Mouse (Mus musculus): ENCODE data around the gene Trub2.

DNA sequence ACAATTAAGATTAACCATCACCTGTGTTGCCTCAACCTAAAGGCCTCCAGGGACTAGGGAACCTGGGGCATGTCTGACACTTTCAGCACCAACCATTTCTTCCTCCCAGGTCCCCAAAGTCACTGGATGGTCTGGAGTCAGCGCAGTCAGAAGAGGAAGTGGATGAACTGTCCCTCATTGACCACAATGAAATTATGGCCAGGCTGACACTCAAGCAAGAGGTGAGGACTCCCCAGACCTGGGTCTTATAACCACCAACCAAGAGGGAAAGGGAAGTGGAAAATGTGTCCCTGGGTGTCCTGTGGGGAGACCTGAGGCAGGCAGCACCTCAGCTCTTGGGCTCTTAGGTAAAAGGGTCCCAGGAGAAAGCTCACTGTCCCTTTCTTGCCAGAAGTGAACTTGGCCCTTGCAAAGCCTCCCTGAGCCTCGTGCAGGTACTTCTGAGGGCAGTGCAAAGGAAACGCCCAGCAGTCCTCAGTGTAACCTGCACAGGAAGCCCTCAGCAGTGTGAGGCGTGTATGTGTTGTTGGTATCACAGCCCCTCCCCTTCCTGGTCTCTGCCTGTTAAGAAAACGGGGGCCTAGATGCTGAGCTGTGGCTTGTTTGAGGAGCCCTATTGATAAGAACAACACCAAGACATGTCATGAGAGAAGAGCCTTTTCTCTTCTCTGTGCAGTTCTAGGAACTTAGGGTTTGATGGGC is 63.5 kb downstream of the Trub2 start:
- TF ChIP-seq POLR2A (IDR thresholded peaks at IDR 0.05; ENCODE audit: insufficient read length, low read depth), result no peak
- TF ChIP-seq MYOD1 (IDR thresholded peaks at IDR 0.05; ENCODE audit: control insufficient read depth in 1 of 3, insufficient read length in 2 of 3, low read depth in 2 of 3), result no peak
- TF ChIP-seq TCF12 (IDR thresholded peaks at IDR 0.05; ENCODE audit: insufficient read depth, poor library complexity, severe bottlenecking), result no peak
- TF ChIP-seq CEBPB (IDR thresholded peaks at IDR 0.05; ENCODE audit: insufficient read depth, poor library complexity, severe bottlenecking), result no peak
- TF ChIP-seq MAX (IDR thresholded peaks at IDR 0.05; ENCODE audit: low read depth), result no peak
- no peak for TF ChIP-seq REST (IDR thresholded peaks at IDR 0.05; ENCODE audit: insufficient read depth, insufficient read length)
- no peak for TF ChIP-seq USF1 (IDR thresholded peaks at IDR 0.05; ENCODE audit: low read depth)
- no peak for TF ChIP-seq MYOG (IDR thresholded peaks at IDR 0.05; ENCODE audit: control insufficient read depth in 1 of 3, insufficient read depth in 1 of 3, insufficient read length in 2 of 3, low read depth in 2 of 3)
- TF ChIP-seq E2F4 (IDR thresholded peaks at IDR 0.05; ENCODE audit: insufficient read depth), result no peak
- TF ChIP-seq POLR2AphosphoS2 (IDR thresholded peaks at IDR 0.05; ENCODE audit: insufficient read length, low read depth), result no peak
- TF ChIP-seq SRF (IDR thresholded peaks at IDR 0.05; ENCODE audit: control insufficient read depth, insufficient read length, low read depth), result no peak
